Mouse (Mus musculus) forebrain, embryonic 12.5 days (tissue): ENCODE data around the gene Sorcs2. TPM values are rescaled to one million over a fixed set of nuclear protein-coding genes. Genes with fewer than 3 reads are reported as not detected.

Source experiments
- ATAC-seq: fragments of 200-750 bp; cut with Nextera tagmentation; 2 replicates; pipeline ENCODE4 v1.8.0; 2017; ENCODE audit warnings: moderate TSS enrichment; ENCODE audit not compliant: low FRiP score
- H3K27ac ChIP-seq: fragments of 300-500 bp; sonication (generic); 2 replicates; pipeline ENCODE4 v1.5.1; 2016; ENCODE audit warnings: mild to moderate bottlenecking
- H3K27me3 ChIP-seq: fragments of 300-500 bp; sonication (generic); 2 replicates; pipeline ENCODE4 v1.6.1; 2016; ENCODE audit warnings: mild to moderate bottlenecking
- H3K36me3 ChIP-seq: fragments of 300-500 bp; sonication (generic); replicated peaks from 2 replicates; pipeline ENCODE4 v1.6.1; 2016; ENCODE audit warnings: mild to moderate bottlenecking
- H3K4me1 ChIP-seq: fragments of 300-500 bp; sonication (generic); 2 replicates; pipeline ENCODE4 v1.6.1; 2016
- H3K4me2 ChIP-seq: fragments of 300-500 bp; sonication (generic); 2 replicates; pipeline ENCODE4 v1.6.1; 2016; ENCODE audit warnings: mild to moderate bottlenecking, moderate library complexity
- H3K4me3 ChIP-seq: fragments of 300-500 bp; sonication (generic); replicated peaks from 2 replicates; pipeline ENCODE4 v1.5.1; 2016; ENCODE audit warnings: mild to moderate bottlenecking
- H3K9ac ChIP-seq: fragments of 300-500 bp; sonication (generic); 2 replicates; pipeline ENCODE4 v1.6.1; 2016; ENCODE audit warnings: mild to moderate bottlenecking
- H3K9me3 ChIP-seq: fragments of 300-500 bp; sonication (generic); 2 replicates; pipeline ENCODE4 v1.6.1; 2016
- WGBS: fragments of 180-500 bp; shearing (Covaris S2); methylation state at CpG from one replicate; pipeline ENCODE4 v1.1.7; 2016; 5-methylcytosine and 5-hydroxymethylcytosine counted together
- polyA plus RNA-seq: library from polyadenylated mRNA; unstranded; fragments of >200 nt; fragmentation: Nextera tagmentation; extraction: Ambion mirVana; gene quantifications from 2 replicates; pipeline ENCODE4 v1.2.1, GENCODE M21; 2016

Sorcs2 gene
- polyA plus RNA-seq, 1 experiment from 2014 or later: 11.0 TPM

DNA sequence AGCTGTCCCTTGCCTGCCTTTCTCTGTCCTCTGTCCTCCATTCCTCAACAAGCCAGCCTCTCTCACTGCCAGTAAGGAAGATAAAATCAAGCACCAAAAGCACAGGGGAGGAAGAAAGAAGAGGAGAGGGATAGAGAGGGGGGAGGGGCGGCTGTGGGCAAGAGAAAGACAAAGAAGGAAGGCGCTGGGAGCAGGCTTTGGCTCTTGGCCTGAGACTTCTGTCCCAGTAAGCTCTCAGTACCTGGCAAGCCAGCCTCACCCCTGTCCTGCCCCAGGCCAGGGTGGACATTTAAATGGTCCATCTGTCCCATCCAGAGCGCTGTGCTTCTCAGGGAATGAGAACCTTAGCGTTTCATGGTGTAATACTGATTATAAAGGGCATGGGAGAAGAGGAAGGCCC lies 203.3 kb downstream of the Sorcs2 start:
- H3K4me1 ChIP-seq: peaks cover 24% of the 10 kb centered on the region
- H3K9ac ChIP-seq: no peak overlapping the region
- ATAC-seq: no peak
- H3K27me3 ChIP-seq: no peaks in the 10 kb centered on the region
- no peaks in the 10 kb centered on the region for H3K36me3 ChIP-seq
- 48% methylated on average over 3 of the region's 4 CpGs for WGBS
- H3K4me3 ChIP-seq: no peak overlapping the region
- no peaks in the 10 kb centered on the region for H3K9me3 ChIP-seq
- H3K27ac ChIP-seq: no peak overlapping the region
- no peak overlapping the region for H3K4me2 ChIP-seq

DNA sequence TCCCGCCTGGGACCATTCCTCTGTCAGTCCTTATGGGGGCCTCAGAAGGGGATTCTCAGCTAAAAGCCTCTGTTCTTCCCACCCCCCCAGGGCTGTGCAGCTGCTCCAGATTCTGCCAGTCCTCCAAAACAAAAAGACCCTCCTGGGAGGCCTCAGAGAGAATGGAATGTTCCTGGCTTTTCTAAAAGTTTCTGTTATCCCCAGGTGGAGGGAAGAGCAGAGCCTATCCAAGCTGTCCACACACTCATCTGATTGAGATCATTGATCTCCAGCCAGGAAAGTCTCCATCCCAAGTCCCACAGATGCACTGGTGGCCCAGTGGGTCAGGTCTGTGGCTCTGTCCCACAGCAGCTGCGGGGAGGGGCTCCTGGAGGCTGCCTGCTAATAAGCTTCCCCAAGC lies 205.3 kb downstream of the Sorcs2 start:
- Histone ChIP-seq H3K27me3 (no peaks in the 10 kb centered on the region), H3K27ac (no peak overlapping the region), H3K36me3 (no peaks in the 10 kb centered on the region), H3K4me1 (peaks cover 32% of the 10 kb centered on the region), H3K4me3 (no peak overlapping the region), H3K9ac (no peak overlapping the region), H3K4me2 (no peak overlapping the region), H3K9me3 (no peaks in the 10 kb centered on the region)
- ATAC-seq: no peak
- WGBS: 75% methylated on average over 2 of the region's 2 CpGs

DNA sequence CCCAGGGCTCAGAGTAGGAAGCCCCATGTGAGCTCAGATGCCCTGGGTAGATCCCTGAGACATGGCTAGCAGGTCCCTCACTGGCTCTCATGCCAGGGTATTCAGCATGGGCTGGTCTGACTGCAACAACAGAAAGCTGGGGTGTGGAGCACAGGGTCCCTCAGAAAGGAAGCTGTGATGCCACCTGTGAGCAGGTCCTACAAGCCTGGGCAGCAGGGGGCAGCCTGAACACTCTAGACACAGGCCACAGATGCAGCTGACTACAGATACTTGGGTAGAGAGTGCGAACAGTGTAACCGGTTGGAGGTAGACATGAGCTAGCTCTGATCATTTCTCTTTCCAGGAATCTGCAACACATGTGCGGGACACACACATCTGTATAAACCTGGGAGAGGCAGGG lies 206.1 kb downstream of the Sorcs2 start:
- no peaks in the 10 kb centered on the region for H3K9me3 ChIP-seq
- ATAC-seq: no peak
- no peak overlapping the region for H3K4me2 ChIP-seq
- H3K27me3 ChIP-seq: no peaks in the 10 kb centered on the region
- no peaks in the 10 kb centered on the region for H3K36me3 ChIP-seq
- WGBS: 87% methylated on average over 3 of the region's 3 CpGs
- no peak overlapping the region for H3K27ac ChIP-seq
- no peak overlapping the region for H3K9ac ChIP-seq
- no peak overlapping the region for H3K4me3 ChIP-seq
- peaks cover 33% of the 10 kb centered on the region for H3K4me1 ChIP-seq

DNA sequence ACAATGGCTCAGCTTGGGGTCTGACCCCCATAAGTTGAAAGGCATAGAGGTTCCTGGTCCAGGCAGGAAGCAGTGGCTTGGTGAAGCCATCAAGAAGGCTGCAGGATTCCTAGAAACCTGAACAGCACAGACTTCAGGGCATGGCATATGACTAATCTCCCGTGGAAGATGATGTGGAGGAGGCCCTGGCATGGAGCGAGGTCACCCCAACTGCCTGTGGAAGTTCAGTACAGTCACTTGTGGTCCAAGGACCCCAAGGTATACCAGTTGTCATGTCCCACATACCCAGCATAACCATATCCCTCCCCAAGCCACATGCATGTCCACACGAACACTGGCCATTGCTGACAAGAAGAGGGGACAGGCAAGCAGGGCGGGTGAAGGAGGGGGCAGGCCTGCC lies 206.7 kb downstream of the Sorcs2 start:
- H3K4me2 ChIP-seq: no peak overlapping the region
- H3K4me1 ChIP-seq: peaks cover 33% of the 10 kb centered on the region
- H3K9ac ChIP-seq: no peak overlapping the region
- no peak for ATAC-seq
- no peak overlapping the region for H3K27ac ChIP-seq
- H3K36me3 ChIP-seq: no peaks in the 10 kb centered on the region
- WGBS: 90% methylated on average over 4 of the region's 4 CpGs
- H3K27me3 ChIP-seq: no peaks in the 10 kb centered on the region
- H3K4me3 ChIP-seq: no peak overlapping the region
- no peaks in the 10 kb centered on the region for H3K9me3 ChIP-seq

DNA sequence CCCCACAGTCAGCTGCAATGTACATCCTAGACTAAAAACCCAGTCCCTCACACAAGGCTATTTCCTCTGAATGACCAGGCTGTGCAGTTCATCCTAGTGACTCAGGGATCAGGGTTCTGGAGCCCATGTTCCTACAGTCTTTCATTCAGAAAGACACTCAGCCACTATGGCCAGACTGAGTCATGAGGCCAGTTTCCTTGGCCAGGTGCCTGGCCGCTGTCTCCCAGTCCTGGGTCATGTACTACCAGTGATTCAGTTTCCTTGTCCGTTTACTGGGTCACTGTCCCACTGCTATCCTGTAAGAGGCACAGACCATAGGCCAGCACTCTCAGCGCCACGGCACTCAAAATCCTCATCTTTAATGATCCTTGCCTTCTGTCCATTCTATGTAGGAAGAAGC lies 209.6 kb downstream of the Sorcs2 start:
- Histone ChIP-seq H3K4me1 (peaks cover 24% of the 10 kb centered on the region), H3K36me3 (no peaks in the 10 kb centered on the region), H3K27me3 (no peaks in the 10 kb centered on the region), H3K4me2 (no peak overlapping the region), H3K4me3 (no peak overlapping the region), H3K9ac (no peak overlapping the region), H3K9me3 (no peaks in the 10 kb centered on the region), H3K27ac (no peak overlapping the region)
- no peak for ATAC-seq
- WGBS: 88% methylated on average over 4 of the region's 4 CpGs

DNA sequence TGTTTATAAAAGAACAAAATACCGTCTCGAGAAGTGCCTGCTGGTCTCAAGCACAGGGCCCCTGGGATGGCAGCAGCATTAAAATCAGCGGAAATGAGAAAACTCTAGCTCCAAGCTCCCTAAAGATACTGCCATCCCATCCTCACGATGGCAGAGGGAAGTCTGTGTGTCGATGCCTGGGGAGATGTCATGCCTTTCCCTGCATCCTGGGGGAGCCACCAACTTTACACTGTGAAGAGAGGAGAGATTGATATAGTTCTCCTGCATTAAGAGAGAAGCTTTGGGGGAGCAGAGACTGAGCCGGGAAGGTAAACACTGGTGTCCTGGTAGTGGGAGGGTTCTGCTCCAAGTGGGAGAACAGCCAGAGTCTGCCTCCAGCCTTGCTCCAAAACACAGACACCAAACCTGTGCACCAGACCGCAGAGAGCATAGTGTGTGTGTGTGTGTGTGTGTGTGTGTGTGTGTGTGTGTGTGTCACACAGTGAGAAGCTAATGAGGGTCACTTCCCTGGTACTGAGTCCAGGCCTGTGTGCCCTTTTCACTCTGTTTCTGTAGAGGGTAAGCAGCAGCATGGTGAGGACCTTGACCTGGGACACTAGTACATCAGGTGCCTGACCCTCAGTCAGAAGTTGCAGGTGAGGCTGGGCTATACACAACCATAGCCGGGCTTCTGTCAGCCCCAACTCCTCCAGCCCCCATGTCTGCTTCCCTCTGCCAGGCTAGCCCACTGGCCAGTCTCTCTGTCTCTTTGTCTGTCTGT lies 211.5 kb downstream of the Sorcs2 start:
- no peaks in the 10 kb centered on the region for H3K36me3 ChIP-seq
- 62% methylated on average over 8 of the region's 8 CpGs for WGBS
- H3K27me3 ChIP-seq: no peaks in the 10 kb centered on the region
- no peaks in the 10 kb centered on the region for H3K9me3 ChIP-seq
- no peak for ATAC-seq
- peaks cover 19% of the 10 kb centered on the region for H3K4me1 ChIP-seq
- H3K27ac ChIP-seq: no peak overlapping the region
- no peak overlapping the region for H3K9ac ChIP-seq
- H3K4me2 ChIP-seq: no peak overlapping the region
- no peak overlapping the region for H3K4me3 ChIP-seq

DNA sequence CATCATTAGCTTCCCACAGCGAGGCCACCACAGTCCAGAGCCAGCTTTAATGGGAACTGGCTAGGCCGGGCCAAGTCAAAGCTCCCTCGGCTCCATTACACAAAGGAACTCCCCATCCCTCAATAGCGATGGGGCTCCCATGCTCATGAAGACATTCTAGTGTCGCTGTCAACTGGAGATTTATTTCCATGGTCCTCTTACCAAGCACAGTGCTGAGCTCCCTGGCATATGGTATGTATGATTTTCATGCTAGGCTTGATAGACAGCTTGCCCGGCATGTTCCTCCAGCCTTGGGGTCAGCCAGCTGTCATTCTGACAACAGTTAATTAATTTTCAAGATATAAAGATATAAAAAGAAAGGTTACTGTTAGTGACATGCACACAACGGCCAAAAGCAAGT lies 215.6 kb downstream of the Sorcs2 start:
- peaks cover 5% of the 10 kb centered on the region; the same call in 1 of the 2 replicates for H3K4me1 ChIP-seq
- no peaks in the 10 kb centered on the region for H3K9me3 ChIP-seq
- H3K27ac ChIP-seq: no peak overlapping the region
- H3K36me3 ChIP-seq: no peaks in the 10 kb centered on the region
- no peak overlapping the region for H3K4me2 ChIP-seq
- ATAC-seq: no peak
- H3K4me3 ChIP-seq: no peak overlapping the region
- 91% methylated on average over 7 of the region's 7 CpGs for WGBS
- H3K27me3 ChIP-seq: no peaks in the 10 kb centered on the region
- no peak overlapping the region for H3K9ac ChIP-seq

DNA sequence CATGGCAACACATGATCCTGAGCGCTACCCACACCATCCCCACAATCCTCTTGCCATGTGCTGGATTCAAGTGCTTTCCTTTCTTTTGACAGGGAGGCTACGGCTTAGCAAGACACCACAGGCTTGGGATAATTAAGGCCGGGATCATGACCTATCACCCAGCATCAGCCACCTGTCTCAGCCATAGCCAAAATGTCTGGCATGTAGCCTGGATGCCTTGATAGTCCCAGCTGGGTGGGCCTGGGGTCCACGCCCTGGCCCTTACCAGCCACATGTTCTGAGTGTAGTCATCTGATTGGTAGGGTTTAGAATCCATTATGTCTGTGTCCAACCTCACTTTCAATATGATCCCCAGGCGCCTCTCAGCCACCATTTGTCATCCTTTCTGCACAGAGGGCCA lies 218.2 kb downstream of the Sorcs2 start:
- Histone ChIP-seq H3K9ac (no peak overlapping the region), H3K27ac (no peak overlapping the region), H3K4me3 (no peak overlapping the region), H3K4me2 (no peak overlapping the region), H3K36me3 (no peaks in the 10 kb centered on the region), H3K4me1 (peaks cover 12% of the 10 kb centered on the region), H3K27me3 (no peaks in the 10 kb centered on the region), H3K9me3 (no peaks in the 10 kb centered on the region)
- no peak for ATAC-seq
- WGBS: 87% methylated on average over 5 of the region's 5 CpGs

DNA sequence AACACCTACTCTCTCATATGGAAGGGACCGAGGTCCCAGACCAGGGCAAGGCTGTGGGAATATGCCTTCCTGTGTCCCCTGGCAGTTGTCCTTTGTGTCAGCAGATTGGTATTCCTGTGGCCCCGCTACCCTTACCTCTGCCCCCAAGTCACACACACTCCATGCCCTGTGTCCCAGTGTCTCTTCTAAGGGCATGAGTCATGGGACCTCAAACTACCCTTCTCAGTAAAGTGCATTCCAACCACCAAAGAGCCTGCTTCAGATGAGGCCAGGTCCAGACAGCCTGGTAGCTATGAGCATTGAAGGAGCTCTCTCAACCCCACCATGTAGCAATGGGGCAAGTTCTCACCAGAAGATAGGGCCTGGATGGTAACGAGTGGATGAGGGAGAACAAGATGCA lies 219.2 kb downstream of the Sorcs2 start:
- ATAC-seq: no peak
- 92% methylated on average over 3 of the region's 3 CpGs for WGBS

DNA sequence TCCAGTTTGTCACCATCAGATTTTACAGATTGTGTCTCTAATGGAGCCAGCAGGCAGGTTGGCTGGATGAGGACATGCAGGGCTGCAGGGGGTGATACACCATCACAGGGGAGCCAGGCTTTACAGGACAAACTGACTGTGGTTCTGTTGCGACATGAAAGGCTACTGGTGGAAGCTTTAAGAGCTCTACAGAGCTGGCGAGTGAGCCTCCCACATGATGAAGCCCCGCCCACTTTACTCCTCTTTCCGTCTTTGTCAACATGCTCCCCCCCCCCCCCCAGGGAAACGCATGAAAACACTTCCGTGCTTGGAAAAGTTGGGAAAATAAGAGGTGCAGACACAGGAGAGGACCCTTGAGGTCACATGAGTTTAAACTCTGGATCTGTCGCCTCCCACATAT lies 219.7 kb downstream of the Sorcs2 start:
- H3K9me3 ChIP-seq: no peaks in the 10 kb centered on the region
- H3K27ac ChIP-seq: no peak overlapping the region
- WGBS: 63% methylated on average over 7 of the region's 7 CpGs
- H3K4me1 ChIP-seq: peaks cover 20% of the 10 kb centered on the region
- H3K4me3 ChIP-seq: no peak overlapping the region
- no peaks in the 10 kb centered on the region for H3K27me3 ChIP-seq
- H3K4me2 ChIP-seq: no peak overlapping the region
- H3K36me3 ChIP-seq: no peaks in the 10 kb centered on the region
- no peak for ATAC-seq
- no peak overlapping the region for H3K9ac ChIP-seq

More for the DNA sequence above, 219.2 kb downstream of the Sorcs2 start:
- no peaks in the 10 kb centered on the region for H3K36me3 ChIP-seq
- H3K27ac ChIP-seq: no peak overlapping the region
- H3K9ac ChIP-seq: no peak overlapping the region
- H3K4me2 ChIP-seq: no peak overlapping the region
- no peaks in the 10 kb centered on the region for H3K27me3 ChIP-seq
- no peak overlapping the region for H3K4me3 ChIP-seq
- H3K9me3 ChIP-seq: no peaks in the 10 kb centered on the region
- peaks cover 20% of the 10 kb centered on the region for H3K4me1 ChIP-seq

DNA sequence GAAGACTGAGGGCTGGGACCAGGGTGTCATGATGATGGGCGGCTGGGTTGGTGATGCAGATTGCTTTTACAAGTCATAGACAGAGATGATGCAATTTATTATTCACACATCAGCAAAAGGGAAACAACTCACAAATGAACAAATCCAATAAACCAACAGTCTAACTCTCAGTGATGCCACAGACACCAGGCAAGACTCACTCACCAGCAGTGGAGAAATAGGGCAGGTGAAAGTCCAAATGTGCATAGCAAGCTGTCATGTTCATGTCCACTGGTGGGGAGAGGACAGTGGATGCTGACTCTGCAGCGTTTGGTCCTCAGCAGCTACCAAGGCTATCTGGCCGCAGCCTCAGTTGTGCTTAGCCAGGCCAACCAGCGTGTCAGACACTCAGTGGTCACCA lies 221.1 kb downstream of the Sorcs2 start:
- H3K4me2 ChIP-seq: no peak overlapping the region
- H3K27ac ChIP-seq: no peak overlapping the region
- H3K9ac ChIP-seq: no peak overlapping the region
- H3K36me3 ChIP-seq: no peaks in the 10 kb centered on the region
- H3K4me3 ChIP-seq: no peak overlapping the region
- no peak for ATAC-seq
- 90% methylated on average over 4 of the region's 4 CpGs for WGBS
- no peaks in the 10 kb centered on the region for H3K9me3 ChIP-seq
- H3K27me3 ChIP-seq: no peaks in the 10 kb centered on the region
- H3K4me1 ChIP-seq: peaks cover 23% of the 10 kb centered on the region

DNA sequence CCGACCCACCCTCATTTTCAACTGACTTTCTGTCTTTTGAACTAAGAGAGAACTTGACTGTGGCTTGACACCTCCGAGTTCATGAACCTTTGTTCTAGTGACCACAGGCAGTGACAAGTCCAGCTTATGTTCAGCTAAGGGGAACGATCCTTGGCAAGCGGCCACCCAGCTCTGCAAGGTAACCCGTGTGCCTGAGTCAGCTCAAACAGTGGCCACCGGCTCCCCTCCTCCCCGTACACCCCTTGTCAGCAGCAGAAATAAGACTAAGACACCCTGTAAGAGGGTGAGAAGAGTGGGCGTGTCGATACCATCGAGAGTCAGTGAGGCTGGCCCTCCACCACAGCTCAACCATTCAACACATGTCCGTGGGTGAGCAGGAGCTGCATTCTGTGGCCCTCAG lies 221.5 kb downstream of the Sorcs2 start:
- Histone ChIP-seq H3K4me3 (no peak overlapping the region), H3K4me2 (no peak overlapping the region), H3K27me3 (no peaks in the 10 kb centered on the region), H3K9ac (no peak overlapping the region), H3K9me3 (no peaks in the 10 kb centered on the region), H3K36me3 (no peaks in the 10 kb centered on the region), H3K4me1 (peaks cover 23% of the 10 kb centered on the region), H3K27ac (no peak overlapping the region)
- no peak for ATAC-seq
- 95% methylated on average over 11 of the region's 11 CpGs for WGBS

DNA sequence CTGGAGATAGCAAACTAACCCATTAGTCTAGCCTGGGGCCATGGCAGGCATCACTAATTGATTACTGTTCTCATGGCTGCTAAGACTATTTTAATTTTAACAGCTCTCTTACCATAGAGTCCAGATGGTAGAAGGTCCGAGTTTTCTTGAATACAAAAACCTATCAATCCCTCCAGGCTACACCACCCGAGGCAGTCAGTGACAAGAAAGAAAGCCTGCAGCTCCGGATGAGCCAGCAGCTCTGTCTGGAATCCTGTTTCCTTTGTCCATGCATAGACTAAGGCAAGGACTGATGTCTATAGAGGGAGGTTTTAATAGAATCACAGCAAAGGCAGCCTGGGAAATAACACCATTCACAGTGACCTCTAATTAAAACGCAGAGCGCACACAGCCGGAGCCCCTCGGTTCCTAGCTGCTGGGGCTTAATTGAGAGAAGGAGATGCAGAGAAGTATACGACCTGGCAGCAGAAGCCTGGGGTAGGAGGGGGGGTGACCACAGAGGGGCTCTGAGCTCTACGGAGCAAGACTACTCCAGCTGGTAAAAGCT lies 223.3 kb downstream of the Sorcs2 start:
- H3K27me3 ChIP-seq: no peaks in the 10 kb centered on the region
- peak overlapping the region; percentile 89 for H3K27ac ChIP-seq
- no peak overlapping the region for H3K9ac ChIP-seq
- H3K9me3 ChIP-seq: no peaks in the 10 kb centered on the region
- no peaks in the 10 kb centered on the region for H3K36me3 ChIP-seq
- H3K4me2 ChIP-seq: peak overlapping the region; percentile 1; the same call in 1 of the 2 replicates
- WGBS: under 1% methylated on average over 9 of the region's 9 CpGs
- H3K4me1 ChIP-seq: peaks cover 23% of the 10 kb centered on the region
- H3K4me3 ChIP-seq: no peak overlapping the region
- peak; percentile 92 for ATAC-seq
